Mouse (Mus musculus) hindbrain, embryonic 11.5 days (tissue): Measurements from ENCODE around the gene Lamtor1. TPM values are rescaled to one million over a fixed set of nuclear protein-coding genes. Genes with fewer than 3 reads are reported as not detected.
A peak's percentile ranks its signal among the peaks of the same experiment; 100 is the strongest.
"Not testable (repeated sequence)": the region's sequence is repeated elsewhere in the genome, so short reads cannot be mapped to it uniquely, and the experiment has no call there.

Experiments used
- ATAC-seq: fragments of 200-750 bp; cut with Nextera tagmentation; 2 replicates; pipeline ENCODE4 v1.8.0; 2017; ENCODE audit warnings: mild to moderate bottlenecking, moderate TSS enrichment, moderate library complexity; ENCODE audit not compliant: low FRiP score
- DNase-seq: peaks from one replicate; pipeline ENCODE4 v3.0.0-alpha.2; 2015; ENCODE audit warnings: low spot score
- H3K27ac ChIP-seq: fragments of 300-500 bp; sonication (generic); 2 replicates; pipeline ENCODE4 v1.5.1; 2014; ENCODE audit warnings: mild to moderate bottlenecking, low read depth, low read length
- H3K27me3 ChIP-seq: fragments of 300-500 bp; sonication (generic); 2 replicates; pipeline ENCODE4 v1.6.1; 2014; ENCODE audit warnings: mild to moderate bottlenecking, low read length, moderate library complexity, mixed read lengths; ENCODE audit not compliant: control insufficient read depth, insufficient read depth
- H3K36me3 ChIP-seq: fragments of 300-500 bp; sonication (generic); 2 replicates; pipeline ENCODE4 v1.6.1; 2014; ENCODE audit warnings: mild to moderate bottlenecking, low read length, moderate library complexity, mixed read lengths; ENCODE audit not compliant: control insufficient read depth, insufficient read depth
- H3K4me1 ChIP-seq: fragments of 300-500 bp; sonication (generic); replicated peaks from 2 replicates; pipeline ENCODE4 v1.6.1; 2014; ENCODE audit warnings: low read length, mixed read lengths; ENCODE audit not compliant: control insufficient read depth, insufficient read depth
- H3K4me2 ChIP-seq: fragments of 300-500 bp; sonication (generic); replicated peaks from 2 replicates; pipeline ENCODE4 v1.6.1; 2014; ENCODE audit warnings: mild to moderate bottlenecking, low read depth, low read length
- H3K4me3 ChIP-seq: fragments of 300-500 bp; sonication (generic); 2 replicates; pipeline ENCODE4 v1.5.1; 2014; ENCODE audit warnings: low read depth, low read length
- H3K9ac ChIP-seq: fragments of 300-500 bp; sonication (generic); 2 replicates; pipeline ENCODE4 v1.6.1; 2014; ENCODE audit warnings: low read depth, low read length
- H3K9me3 ChIP-seq: fragments of 300-500 bp; sonication (generic); 2 replicates; pipeline ENCODE4 v1.6.1; 2016; ENCODE audit warnings: low read length; ENCODE audit not compliant: control insufficient read depth
- WGBS: fragments of 180-500 bp; shearing (Covaris S2); extraction: QIAGEN DNeasy Blood & Tissue Kit; methylation state at CpG from one replicate; pipeline ENCODE4 v1.1.7; 2014; 5-methylcytosine and 5-hydroxymethylcytosine counted together
- polyA plus RNA-seq: library from polyadenylated mRNA; unstranded; fragments of >200 nt; fragmentation: Nextera tagmentation; extraction: Ambion mirVana; gene quantifications from 2 replicates; pipeline ENCODE4 v1.2.1, GENCODE M21; 2014

Lamtor1 gene
- polyA plus RNA-seq, 1 experiment from 2014 or later: 127 TPM

- DNase-seq (no peak), ATAC-seq (no peak)
- H3K27ac ChIP-seq: no peak overlapping the region
- H3K4me2 ChIP-seq: peak overlapping the region; percentile 55
- H3K9ac ChIP-seq: peak overlapping the region; percentile 92; the same call in 1 of the 2 replicates
- peak overlapping the region; percentile 81 for H3K4me3 ChIP-seq
- no peaks in the 10 kb centered on the region for H3K36me3 ChIP-seq
- WGBS: 78% methylated on average over 8 of the region's 8 CpGs
- H3K9me3 ChIP-seq: no peaks in the 10 kb centered on the region
- H3K4me1 ChIP-seq: peaks cover 4% of the 10 kb centered on the region
- no peaks in the 10 kb centered on the region for H3K27me3 ChIP-seq
Observed at GRCm38 (mm10) chr7:101906696-101907095, 992 bp downstream of the Lamtor1 start.

GRCm38 (mm10) chr7:101908367-101908766 is 2.7 kb downstream of the Lamtor1 start:
- no peak overlapping the region for H3K4me3 ChIP-seq
- H3K9me3 ChIP-seq: no peaks in the 10 kb centered on the region
- DNase-seq: no peak
- no peaks in the 10 kb centered on the region for H3K27me3 ChIP-seq
- peaks cover 4% of the 10 kb centered on the region for H3K4me1 ChIP-seq
- no peak overlapping the region for H3K27ac ChIP-seq
- H3K9ac ChIP-seq: 0 out of 2 replicates have a peak overlapping the region, but pooled peaks have one; percentile 15
- ATAC-seq: no peak
- H3K4me2 ChIP-seq: no peak overlapping the region
- WGBS: 79% methylated on average over 4 of the region's 4 CpGs
- H3K36me3 ChIP-seq: peaks cover 4% of the 10 kb centered on the region; the same call in 1 of the 2 replicates

DNA sequence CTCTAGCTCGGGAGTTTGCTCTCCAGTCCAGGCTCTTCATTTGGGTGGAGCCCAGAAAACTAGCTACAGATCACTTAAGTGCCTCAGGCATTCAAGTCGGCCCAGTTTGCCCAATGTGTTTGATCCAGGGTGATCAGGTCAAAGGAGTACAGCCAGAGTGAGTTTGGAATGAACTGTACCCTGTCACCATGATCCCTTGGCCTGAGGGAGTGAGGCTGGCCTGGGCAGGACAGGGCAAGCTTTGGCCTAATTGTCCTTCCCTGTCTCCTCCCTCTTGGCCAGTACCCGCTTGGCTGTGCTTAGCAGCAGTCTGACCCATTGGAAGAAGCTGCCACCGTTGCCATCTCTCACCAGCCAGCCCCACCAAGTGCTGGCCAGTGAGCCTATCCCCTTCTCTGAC is 4.4 kb downstream of the Lamtor1 start:
- no peak for DNase-seq
- WGBS: 95% methylated on average over 4 of the region's 4 CpGs
- no peak for ATAC-seq
- H3K9ac ChIP-seq: no peak overlapping the region
- no peak overlapping the region for H3K27ac ChIP-seq
- no peaks in the 10 kb centered on the region for H3K9me3 ChIP-seq
- H3K4me3 ChIP-seq: no peak overlapping the region
- no peaks in the 10 kb centered on the region for H3K27me3 ChIP-seq
- no peak overlapping the region for H3K4me2 ChIP-seq
- H3K36me3 ChIP-seq: peaks cover 4% of the 10 kb centered on the region; the same call in 1 of the 2 replicates
- H3K4me1 ChIP-seq: peaks cover 4% of the 10 kb centered on the region

DNA sequence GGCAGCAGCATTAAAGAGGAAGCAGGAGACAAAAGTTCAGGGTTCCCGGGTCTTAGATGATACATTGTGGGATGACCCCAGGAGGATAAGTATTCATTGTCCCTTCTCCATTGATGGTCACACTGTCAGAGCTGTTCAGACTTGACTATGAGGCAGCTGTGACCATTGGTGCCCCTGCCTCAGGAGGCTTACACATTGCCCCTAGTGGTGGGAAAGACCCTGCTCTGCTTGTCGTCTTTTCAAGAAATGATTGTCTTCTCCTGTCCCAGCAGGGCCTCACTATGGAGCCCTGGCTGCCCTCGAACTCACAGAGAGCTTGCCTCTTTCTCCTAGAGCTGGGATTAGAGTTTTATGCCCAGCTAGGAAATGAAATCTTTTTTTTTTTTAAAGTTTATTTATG is 6.3 kb downstream of the Lamtor1 start:
- 64% methylated on average over 3 of the region's 3 CpGs for WGBS

DNA sequence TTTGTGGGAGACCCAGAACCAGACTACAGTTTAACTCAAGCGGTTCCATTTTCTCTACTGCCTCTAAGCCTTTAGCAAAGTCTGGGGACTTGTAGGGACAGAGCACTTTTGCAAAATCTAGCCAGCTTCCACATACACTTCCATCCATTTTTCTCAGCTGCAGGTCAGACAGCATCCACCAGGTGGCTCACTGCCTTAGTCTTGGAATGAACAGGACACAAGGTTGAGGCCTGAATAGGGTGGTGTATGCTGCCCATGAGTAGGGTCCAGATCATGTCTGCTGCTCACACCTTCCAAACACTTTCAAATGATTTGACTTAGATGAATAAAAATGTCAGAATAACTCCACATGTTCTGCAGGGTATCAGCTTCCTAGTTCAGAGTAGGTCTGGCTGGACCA is 12.4 kb downstream of the Lamtor1 start:
- Histone ChIP-seq H3K9ac (no peak overlapping the region), H3K27me3 (no peaks in the 10 kb centered on the region), H3K4me2 (no peak overlapping the region), H3K9me3 (no peaks in the 10 kb centered on the region), H3K36me3 (peaks cover 2% of the 10 kb centered on the region; the same call in 1 of the 2 replicates), H3K4me1 (no peaks in the 10 kb centered on the region), H3K4me3 (no peak overlapping the region), H3K27ac (no peak overlapping the region)
- 21% methylated on average over 1 of the region's 1 CpGs for WGBS
- DNase-seq (peak; percentile 83), ATAC-seq (peak; percentile 56; the same call in 1 of the 2 replicates)

More for the DNA sequence above, 6.3 kb downstream of the Lamtor1 start:
- Histone ChIP-seq H3K4me3 (no peak overlapping the region), H3K9me3 (no peaks in the 10 kb centered on the region), H3K27ac (no peak overlapping the region), H3K27me3 (no peaks in the 10 kb centered on the region), H3K9ac (no peak overlapping the region), H3K36me3 (peaks cover 4% of the 10 kb centered on the region; the same call in 1 of the 2 replicates), H3K4me2 (no peak overlapping the region), H3K4me1 (no peaks in the 10 kb centered on the region; the same call in 1 of the 2 replicates)
- DNase-seq (peak; percentile 18), ATAC-seq (no peak)

GRCm38 (mm10) chr7:101925892-101926291 is 20.2 kb downstream of the Lamtor1 start:
- not testable (repeated sequence) for H3K4me2 ChIP-seq, H3K9ac ChIP-seq, H3K36me3 ChIP-seq, DNase-seq, H3K9me3 ChIP-seq, H3K4me3 ChIP-seq, ATAC-seq, H3K4me1 ChIP-seq, H3K27me3 ChIP-seq, H3K27ac ChIP-seq

DNA sequence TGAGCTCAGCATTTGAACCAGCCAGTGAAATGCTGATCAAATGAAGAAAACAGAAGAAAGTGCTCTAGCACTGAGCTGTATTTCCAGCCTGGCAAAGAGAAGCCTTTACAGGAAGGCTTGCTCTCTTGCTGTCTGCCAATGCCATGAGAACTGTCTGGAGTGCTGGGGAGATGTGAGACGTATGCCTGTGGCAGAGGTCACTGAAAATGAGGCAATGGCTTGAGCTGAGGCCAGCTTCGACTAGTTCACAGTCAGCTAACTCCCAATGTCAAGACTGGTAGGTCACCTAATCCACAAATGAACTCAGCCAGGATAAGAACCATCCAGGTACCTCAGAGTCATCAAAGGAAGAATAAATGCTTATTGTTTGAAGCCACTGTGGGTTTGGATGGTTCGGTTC is 22.4 kb downstream of the Lamtor1 start:
- H3K4me1 ChIP-seq: no peaks in the 10 kb centered on the region
- H3K27me3 ChIP-seq: no peaks in the 10 kb centered on the region
- no peaks in the 10 kb centered on the region for H3K9me3 ChIP-seq
- ATAC-seq (no peak), DNase-seq (no peak)
- H3K27ac ChIP-seq: no peak overlapping the region
- H3K9ac ChIP-seq: no peak overlapping the region
- WGBS: 90% methylated on average over 3 of the region's 3 CpGs
- H3K4me3 ChIP-seq: no peak overlapping the region
- H3K4me2 ChIP-seq: no peak overlapping the region
- no peaks in the 10 kb centered on the region for H3K36me3 ChIP-seq

DNA sequence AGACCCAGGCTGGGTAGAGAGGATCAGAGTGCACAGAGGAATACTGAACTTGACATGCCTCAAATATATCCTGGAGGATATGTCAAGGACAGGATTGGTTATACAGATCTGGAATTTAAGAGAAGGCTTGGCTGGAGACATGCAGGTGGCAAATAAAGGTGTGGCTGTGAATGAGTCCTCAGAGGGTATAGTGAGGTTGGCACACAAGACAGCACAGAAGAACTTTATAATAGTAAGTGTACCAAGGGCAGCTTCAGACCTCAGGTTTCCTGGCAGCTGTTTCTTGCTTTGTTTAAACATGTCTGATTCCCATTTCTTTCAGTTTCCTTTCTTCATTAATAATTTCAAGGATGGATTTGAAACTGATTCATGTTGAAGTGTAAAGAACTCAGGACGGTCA is 26.8 kb downstream of the Lamtor1 start:
- no peak overlapping the region for H3K4me3 ChIP-seq
- 92% methylated on average over 1 of the region's 1 CpGs for WGBS
- H3K4me2 ChIP-seq: no peak overlapping the region
- ATAC-seq: no peak
- no peaks in the 10 kb centered on the region for H3K9me3 ChIP-seq
- H3K4me1 ChIP-seq: no peaks in the 10 kb centered on the region
- no peak overlapping the region for H3K27ac ChIP-seq
- no peak overlapping the region for H3K9ac ChIP-seq
- H3K27me3 ChIP-seq: no peaks in the 10 kb centered on the region
- no peaks in the 10 kb centered on the region for H3K36me3 ChIP-seq
- DNase-seq: no peak

DNA sequence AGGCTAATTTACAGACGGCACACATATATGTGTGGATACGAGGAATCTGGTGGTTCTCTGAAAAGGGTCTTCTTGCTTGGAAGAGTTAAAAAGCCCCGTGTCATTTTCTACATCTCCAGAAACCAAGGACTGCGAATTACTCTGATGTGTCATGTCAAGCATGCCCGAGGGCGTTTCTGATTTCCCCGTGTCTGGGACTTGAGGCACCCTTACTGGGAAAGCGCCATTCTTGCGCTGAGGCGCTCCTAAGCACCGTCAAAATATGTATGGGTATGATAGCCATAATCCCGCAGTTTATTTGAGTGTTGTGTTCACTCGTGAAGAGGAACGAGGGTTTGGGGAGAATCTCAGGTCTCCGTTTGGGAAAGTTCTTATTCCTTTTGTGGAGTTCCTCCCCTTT is 27.6 kb downstream of the Lamtor1 start:
- DNase-seq (no peak), ATAC-seq (peak; percentile 61)
- H3K9me3 ChIP-seq: no peaks in the 10 kb centered on the region
- H3K36me3 ChIP-seq: no peaks in the 10 kb centered on the region
- H3K27ac ChIP-seq: no peak overlapping the region
- H3K4me2 ChIP-seq: peak overlapping the region; percentile 48
- H3K9ac ChIP-seq: peak overlapping the region; percentile 53
- H3K27me3 ChIP-seq: no peaks in the 10 kb centered on the region
- no peaks in the 10 kb centered on the region for H3K4me1 ChIP-seq
- peak overlapping the region; percentile 92 for H3K4me3 ChIP-seq
- WGBS: 8% methylated on average over 15 of the region's 15 CpGs
